Mouse (Mus musculus) bone marrow, adult 2 months (tissue): Measurements from ENCODE around the gene Cxcl9.
A peak's percentile ranks its signal among the peaks of the same experiment; 100 is the strongest.

Experiments
- CTCF ChIP-seq: fragments of 200-500 bp; IDR thresholded peaks from 2 replicates; pipeline ENCODE4 v1.5.1; 2011; ENCODE audit warnings: low read length, control low read depth; ENCODE audit not compliant: control insufficient read depth, insufficient read depth
- POLR2A ChIP-seq: fragments of 200-500 bp; IDR thresholded peaks from 2 replicates; pipeline ENCODE4 v1.6.1; 2011; ENCODE audit warnings: low read depth, mild to moderate bottlenecking, control low read depth, low read length, borderline replicate concordance; ENCODE audit not compliant: control insufficient read depth

DNA sequence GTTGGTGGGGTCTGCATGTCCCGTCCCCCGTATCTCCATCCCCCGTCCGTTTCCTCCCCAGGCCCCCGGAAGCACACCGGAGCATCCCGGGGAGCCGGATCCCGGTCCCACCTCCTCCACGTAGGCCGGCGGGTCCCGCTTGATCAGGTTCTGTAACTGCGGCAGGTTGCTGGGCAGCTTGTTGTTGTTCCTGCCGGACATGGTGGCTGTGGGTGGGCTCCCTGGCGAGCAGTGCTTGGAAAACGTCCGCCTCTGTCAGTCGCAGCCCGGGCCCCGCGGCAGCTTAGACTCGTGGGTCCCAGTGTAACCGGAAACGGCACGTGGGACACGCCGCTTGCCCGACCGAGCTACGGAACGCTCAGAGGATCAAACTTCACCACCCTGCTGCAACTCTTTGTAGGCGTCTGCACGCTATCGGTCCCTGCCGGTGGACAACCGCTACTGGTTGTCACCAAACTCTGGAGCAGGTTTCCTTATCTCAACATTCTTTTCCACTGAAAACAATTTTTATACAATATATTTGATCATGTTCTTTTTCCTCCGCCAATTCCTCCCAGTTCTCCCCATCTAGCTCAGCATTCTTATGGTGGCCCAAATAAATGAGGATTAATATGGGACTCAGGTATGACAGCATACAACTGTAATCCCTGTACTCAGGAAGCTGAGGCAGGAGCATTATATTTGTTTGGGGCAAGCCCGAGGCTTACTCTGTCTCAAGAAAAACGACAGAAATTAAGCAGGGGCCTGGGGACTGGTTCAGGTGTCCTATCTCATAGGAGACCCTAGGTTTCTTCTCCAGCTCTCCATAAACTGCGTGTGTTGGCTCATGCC lies 18.0 kb downstream of the Cxcl9 start, which contains the start of gene Sdad1:
- TF ChIP-seq CTCF = peak; percentile 64
- TF ChIP-seq POLR2A = peak; percentile 69; the same call in 1 of the 2 replicates
